Mouse (Mus musculus) neural tube, embryonic 14.5 days (tissue): ENCODE data around the gene Fbln7. TPM values are rescaled to one million over a fixed set of nuclear protein-coding genes. Genes with fewer than 3 reads are reported as not detected.

Source experiments
- ATAC-seq: fragments of 200-750 bp; cut with Nextera tagmentation; 2 replicates; pipeline ENCODE4 v1.8.0; 2017; ENCODE audit warnings: low read depth, mild to moderate bottlenecking, moderate TSS enrichment, moderate library complexity
- H3K27ac ChIP-seq: fragments of 300-500 bp; sonication (generic); 2 replicates; pipeline ENCODE4 v1.5.1; 2014; ENCODE audit warnings: low read depth, mild to moderate bottlenecking, control low read depth, low read length, moderate library complexity, mixed read lengths
- H3K27me3 ChIP-seq: fragments of 300-500 bp; sonication (generic); 2 replicates; pipeline ENCODE4 v1.6.1; 2014; ENCODE audit warnings: low read length; ENCODE audit not compliant: control insufficient read depth, insufficient read depth
- H3K36me3 ChIP-seq: fragments of 300-500 bp; sonication (generic); 2 replicates; pipeline ENCODE4 v1.6.1; 2014; ENCODE audit warnings: low read length, mixed read lengths; ENCODE audit not compliant: control insufficient read depth, insufficient read depth
- H3K4me1 ChIP-seq: fragments of 300-500 bp; sonication (generic); 2 replicates; pipeline ENCODE4 v1.6.1; 2014; ENCODE audit warnings: low read length; ENCODE audit not compliant: control insufficient read depth, insufficient read depth
- H3K4me2 ChIP-seq: fragments of 300-500 bp; sonication (generic); 2 replicates; pipeline ENCODE4 v1.6.1; 2014; ENCODE audit warnings: mild to moderate bottlenecking, low read depth, low read length, control low read depth
- H3K4me3 ChIP-seq: fragments of 300-500 bp; sonication (generic); 2 replicates; pipeline ENCODE4 v1.5.1; 2014; ENCODE audit warnings: low read depth, low read length, control low read depth, mixed read lengths
- H3K9ac ChIP-seq: fragments of 300-500 bp; sonication (generic); replicated peaks from 2 replicates; pipeline ENCODE4 v1.6.1; 2014; ENCODE audit warnings: low read depth, mild to moderate bottlenecking, control low read depth, low read length, mixed read lengths
- H3K9me3 ChIP-seq: fragments of 300-500 bp; sonication (generic); 2 replicates; pipeline ENCODE4 v1.6.1; 2016; ENCODE audit warnings: low read length; ENCODE audit not compliant: control insufficient read depth
- WGBS: fragments of 180-500 bp; shearing (Covaris S2); extraction: QIAGEN DNeasy Blood & Tissue Kit; methylation state at CpG from one replicate; pipeline ENCODE4 v1.1.7; 2014; 5-methylcytosine and 5-hydroxymethylcytosine counted together
- polyA plus RNA-seq: library from polyadenylated mRNA; unstranded; fragments of >200 nt; fragmentation: Nextera tagmentation; extraction: Ambion mirVana; gene quantifications from 2 replicates; pipeline ENCODE4 v1.2.1, GENCODE M21; 2014

Fbln7 gene
- 2.8 and 3.0 TPM in 2 replicates for polyA plus RNA-seq

DNA sequence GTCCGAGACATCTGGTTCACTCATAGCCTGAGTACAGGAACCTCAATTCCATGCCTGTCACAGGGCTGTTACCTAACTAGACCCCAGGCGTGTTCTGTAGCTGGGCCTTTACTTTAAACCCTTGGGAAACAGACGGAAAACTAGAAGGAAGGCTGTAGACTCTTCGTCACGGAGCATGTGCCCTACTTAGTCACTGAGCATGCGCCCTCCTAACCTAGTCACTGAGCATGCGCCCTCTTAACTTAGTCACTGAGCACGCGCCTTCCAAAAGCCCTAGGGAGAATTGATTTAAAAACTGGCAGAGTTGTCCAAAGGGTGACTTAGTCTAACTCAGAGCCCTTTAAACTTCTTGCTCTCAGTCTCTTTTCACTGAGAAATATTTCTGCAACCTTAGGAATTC is at the start of gene Fbln7:
TSS of gene Fbln7 (plus strand) at position 346 of the 400 bp plus-strand sequence.
- Histone ChIP-seq H3K4me1 (no peaks in the 10 kb centered on the region), H3K27me3 (peaks cover 7% of the 10 kb centered on the region; the same call in 1 of the 2 replicates), H3K4me3 (peak within 1 kb of the TSS; percentile 39), H3K9ac (peak within 1 kb of the TSS; percentile 62), H3K27ac (no peak within 1 kb of the TSS), H3K9me3 (no peaks in the 10 kb centered on the region), H3K4me2 (peak within 1 kb of the TSS; percentile 86), H3K36me3 (no peaks in the 10 kb centered on the region)
- ATAC-seq = no peak
- WGBS = 95% methylated on average over 9 of the region's 9 CpGs

DNA sequence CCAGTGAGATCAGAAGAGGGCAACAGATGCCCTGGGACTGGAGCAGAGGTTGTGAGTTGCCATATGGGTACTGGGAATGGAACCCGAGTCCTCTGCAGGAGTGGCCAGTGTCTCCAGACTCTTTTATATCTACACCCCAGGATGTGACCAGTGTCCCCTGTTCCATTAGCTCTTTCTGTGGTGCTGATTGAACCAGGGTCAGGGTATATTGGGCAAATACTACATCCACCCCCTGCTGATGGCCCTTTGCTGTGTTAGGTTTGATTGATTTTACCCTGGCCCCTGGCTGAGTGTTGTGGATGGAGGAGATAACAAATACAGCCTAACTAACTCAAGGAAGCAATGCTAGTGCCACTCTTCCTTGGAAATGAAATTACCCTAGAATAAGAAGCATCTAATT is 46.5 kb upstream of the Fbln7 start:
- Histone ChIP-seq H3K9me3 (no peaks in the 10 kb centered on the region), H3K36me3 (no peaks in the 10 kb centered on the region), H3K27ac (no peak overlapping the region), H3K4me3 (no peak overlapping the region), H3K4me1 (no peaks in the 10 kb centered on the region), H3K27me3 (no peaks in the 10 kb centered on the region), H3K9ac (no peak overlapping the region), H3K4me2 (no peak overlapping the region)
- WGBS = 81% methylated on average over 1 of the region's 1 CpGs
- ATAC-seq = no peak

DNA sequence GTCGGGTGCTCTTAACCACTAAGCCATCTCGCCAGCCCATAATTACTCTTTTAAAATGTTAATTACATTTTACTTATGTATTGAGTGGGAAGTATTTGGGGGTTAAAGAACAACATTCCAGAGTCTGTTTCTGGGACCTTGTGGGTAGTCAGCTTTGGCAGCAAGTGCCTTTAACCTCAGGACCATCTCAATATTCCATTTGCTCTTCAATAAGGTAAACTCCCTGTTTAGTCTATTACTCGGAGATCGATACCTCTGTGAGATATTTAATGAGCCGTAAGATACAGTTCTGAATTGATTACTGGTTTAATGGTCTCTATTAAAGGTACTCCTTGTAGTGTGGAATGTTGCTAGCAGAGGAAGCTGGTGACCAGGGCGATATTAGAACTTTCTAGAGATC is 45.9 kb upstream of the Fbln7 start:
- WGBS = 34% methylated on average over 6 of the region's 6 CpGs
- H3K27ac ChIP-seq = no peak overlapping the region

DNA sequence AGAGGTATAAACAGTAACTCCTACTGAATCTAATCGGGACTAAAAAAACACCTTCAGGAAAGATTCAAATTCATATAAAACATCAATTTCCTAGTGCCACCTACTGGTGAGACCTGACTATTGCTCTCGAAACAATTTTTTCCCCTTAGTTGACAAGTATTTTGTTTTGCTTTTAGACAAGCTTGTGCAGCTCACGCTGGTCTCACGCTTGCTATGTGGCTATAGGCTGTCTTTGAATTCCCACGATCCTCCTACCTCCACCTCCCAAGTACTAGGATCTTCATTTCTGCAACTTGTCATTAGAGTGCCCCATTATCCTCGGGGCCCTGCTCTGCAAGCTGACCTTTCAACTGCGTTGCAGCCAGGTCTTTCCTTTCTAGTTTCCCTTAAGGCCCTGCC is 45.4 kb upstream of the Fbln7 start:
- Histone ChIP-seq H3K36me3 (no peaks in the 10 kb centered on the region), H3K4me3 (peak overlapping the region; percentile 87), H3K4me2 (peak overlapping the region; percentile 62), H3K9me3 (no peaks in the 10 kb centered on the region), H3K4me1 (no peaks in the 10 kb centered on the region), H3K27ac (peak overlapping the region; percentile 93), H3K9ac (0 out of 2 replicates have a peak overlapping the region, but pooled peaks have one; percentile 32), H3K27me3 (no peaks in the 10 kb centered on the region)
- WGBS = 0% methylated on average over 7 of the region's 7 CpGs
- ATAC-seq = no peak; the same call in 1 of the 2 replicates

More for the DNA sequence above, 45.9 kb upstream of the Fbln7 start:
- Histone ChIP-seq H3K4me1 (no peaks in the 10 kb centered on the region), H3K4me2 (peak overlapping the region; percentile 62), H3K9ac (no peak overlapping the region), H3K27me3 (no peaks in the 10 kb centered on the region), H3K4me3 (peak overlapping the region; percentile 87), H3K9me3 (no peaks in the 10 kb centered on the region), H3K36me3 (no peaks in the 10 kb centered on the region)
- no peak for ATAC-seq

DNA sequence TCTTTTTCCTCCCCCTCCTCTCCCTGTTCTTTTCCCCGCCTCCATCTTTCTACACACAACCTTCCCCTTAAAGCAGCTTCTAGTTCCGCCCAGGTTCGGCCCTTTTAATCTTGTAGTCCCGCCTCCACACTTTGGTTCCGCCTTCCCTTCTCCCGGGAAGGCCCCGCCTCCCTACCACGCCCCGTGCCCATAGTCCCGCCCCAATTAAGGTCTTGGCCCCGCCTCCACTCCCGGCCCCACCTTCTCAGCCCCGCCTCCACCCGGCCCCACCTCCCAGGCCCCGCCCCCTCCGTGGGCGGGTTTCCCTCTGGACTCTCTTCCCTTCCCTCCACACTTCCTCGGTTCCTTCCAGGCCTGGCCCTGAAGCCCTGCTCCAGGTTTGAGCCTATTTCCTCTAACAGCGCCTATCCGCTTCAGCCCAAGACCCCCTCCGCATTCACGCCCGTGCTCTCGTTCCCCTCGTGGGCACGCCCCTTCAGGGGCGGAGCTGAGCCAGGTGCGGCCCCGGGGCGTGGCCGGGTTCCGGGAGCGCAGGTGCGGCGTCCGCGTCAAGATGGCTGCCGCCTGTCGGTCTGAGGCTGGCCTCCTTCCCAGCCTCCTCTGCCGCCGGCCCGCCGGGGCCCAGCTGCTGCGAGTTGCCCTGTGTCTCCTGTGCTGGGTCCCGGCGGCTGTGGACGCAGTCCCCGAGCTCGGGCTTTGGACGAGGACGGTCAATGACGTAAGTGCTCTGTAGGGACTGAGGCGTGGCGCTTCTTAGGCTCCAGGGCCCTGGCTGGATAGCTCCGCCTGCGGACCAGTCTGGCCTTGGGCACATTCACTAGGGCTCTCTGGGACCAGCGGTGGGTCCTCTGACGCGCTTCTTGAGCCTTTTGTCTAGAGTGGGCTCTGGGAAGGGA is 44.7 kb upstream of the Fbln7 start, which contains the start of gene Tmem87b:
TSS of gene Tmem87b (plus strand) at position 333 of the 896 bp plus-strand sequence.
- under 1% methylated on average over 54 of the region's 59 CpGs for WGBS
- Histone ChIP-seq H3K4me2 (peak within 1 kb of the TSS; percentile 84), H3K9ac (peak within 1 kb of the TSS; percentile 86), H3K9me3 (no peaks in the 10 kb centered on the region), H3K27ac (peak within 1 kb of the TSS; percentile 93), H3K4me1 (no peaks in the 10 kb centered on the region), H3K4me3 (peak within 1 kb of the TSS; percentile 87), H3K27me3 (no peaks in the 10 kb centered on the region), H3K36me3 (no peaks in the 10 kb centered on the region)
- peak; percentile 94 for ATAC-seq

DNA sequence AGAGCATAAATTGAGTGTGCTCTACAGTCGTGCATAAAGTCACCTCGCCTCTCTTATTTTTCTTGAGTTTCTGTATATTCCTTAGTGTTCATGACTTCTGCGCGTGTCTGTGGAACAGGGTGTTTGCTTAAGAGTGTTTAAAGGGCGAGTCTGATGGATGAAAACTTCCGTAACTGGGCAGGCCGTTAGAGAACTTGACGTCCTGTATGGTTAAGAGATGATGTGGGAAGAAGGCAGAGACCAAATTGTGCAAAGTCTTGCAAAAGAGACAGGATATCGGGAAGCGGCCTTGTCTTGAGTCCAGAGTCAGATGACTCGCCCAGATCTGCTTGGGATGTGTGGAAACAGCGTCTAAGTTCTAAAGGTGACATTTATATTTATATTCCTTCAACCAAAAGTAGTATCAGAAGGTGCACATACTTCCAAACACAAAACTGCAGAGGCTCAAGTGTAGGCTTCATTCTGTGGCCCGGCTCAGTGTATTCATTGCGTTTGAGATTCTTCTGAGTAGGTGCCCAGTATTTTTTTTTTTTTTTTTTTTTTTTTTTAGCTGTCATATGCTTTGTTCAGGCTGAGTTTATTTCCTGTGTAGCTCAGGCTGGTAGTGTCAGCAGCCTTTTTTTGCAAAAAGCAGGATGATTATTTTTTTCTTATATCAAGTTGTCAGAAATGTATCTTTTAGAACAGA is 43.7 kb upstream of the Fbln7 start:
- WGBS = 20% methylated on average over 14 of the region's 14 CpGs
- Histone ChIP-seq H3K27ac (peak overlapping the region; percentile 93), H3K4me2 (peak overlapping the region; percentile 84), H3K4me3 (peak overlapping the region; percentile 87), H3K36me3 (no peaks in the 10 kb centered on the region), H3K9ac (peak overlapping the region; percentile 86), H3K27me3 (no peaks in the 10 kb centered on the region), H3K9me3 (no peaks in the 10 kb centered on the region), H3K4me1 (no peaks in the 10 kb centered on the region)
- ATAC-seq = no peak

DNA sequence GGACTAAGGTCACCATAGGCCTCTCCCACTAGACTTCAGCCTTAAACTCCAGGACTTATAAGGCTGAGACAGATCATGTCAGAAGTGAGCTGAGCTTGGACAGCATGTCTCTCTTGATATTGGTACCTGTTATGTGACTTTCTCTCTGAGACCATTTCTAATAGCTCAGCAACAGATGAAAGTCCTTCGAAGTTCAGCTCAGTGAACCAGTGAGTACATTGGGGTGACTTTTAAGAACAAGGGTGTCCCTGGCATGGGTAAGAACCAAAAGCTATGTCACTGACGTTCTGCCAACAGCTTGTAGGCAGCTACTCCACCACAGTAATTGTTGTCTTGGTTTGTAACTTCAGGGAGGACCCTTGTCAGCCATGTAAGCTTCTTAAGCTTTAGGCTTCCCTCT is 42.1 kb upstream of the Fbln7 start:
- Histone ChIP-seq H3K27ac (no peak overlapping the region), H3K4me2 (no peak overlapping the region), H3K4me1 (no peaks in the 10 kb centered on the region), H3K36me3 (no peaks in the 10 kb centered on the region), H3K27me3 (no peaks in the 10 kb centered on the region), H3K4me3 (no peak overlapping the region), H3K9me3 (no peaks in the 10 kb centered on the region), H3K9ac (no peak overlapping the region)
- no peak for ATAC-seq
- WGBS = 85% methylated on average over 2 of the region's 2 CpGs

DNA sequence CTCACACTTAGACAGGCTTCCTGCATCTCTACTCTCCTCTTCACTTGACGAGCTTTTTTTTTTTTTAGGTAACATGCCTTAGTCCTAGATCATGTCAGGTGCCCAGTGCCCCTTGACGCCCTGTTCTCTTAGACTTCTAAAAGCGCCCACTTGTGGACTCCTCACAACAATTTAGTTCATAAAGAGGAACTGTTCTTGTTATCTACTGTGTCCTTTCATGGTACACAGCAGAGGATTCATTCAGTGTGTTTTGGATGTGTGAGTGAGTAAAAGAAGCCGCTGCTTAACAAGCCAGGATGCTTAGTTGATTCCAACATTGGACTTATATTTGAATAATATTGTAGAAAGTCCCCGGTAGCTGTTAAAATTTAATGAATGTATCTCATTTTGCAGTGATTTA is 38.9 kb upstream of the Fbln7 start:
- Histone ChIP-seq H3K9me3 (no peaks in the 10 kb centered on the region), H3K27me3 (no peaks in the 10 kb centered on the region)

DNA sequence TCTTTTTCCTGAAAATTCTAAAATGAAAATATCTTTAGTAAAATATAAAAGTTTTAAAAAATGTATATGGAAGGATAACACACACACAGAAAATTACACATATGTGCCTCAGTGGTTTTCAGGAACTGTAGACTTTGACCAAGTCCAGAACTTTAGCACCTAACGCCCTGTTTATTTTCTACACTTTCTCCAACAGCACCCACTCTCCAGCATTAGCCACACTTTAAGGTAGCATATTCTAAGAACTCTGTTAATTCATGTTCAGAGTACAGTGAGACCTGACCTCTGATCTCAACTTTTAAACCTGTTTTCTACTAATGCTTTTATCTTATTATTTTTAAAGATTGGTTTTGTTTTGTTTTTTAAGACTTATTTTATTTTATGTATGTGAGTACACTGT is 35.0 kb upstream of the Fbln7 start:
- no peaks in the 10 kb centered on the region for H3K27me3 ChIP-seq
- H3K4me3 ChIP-seq = no peak overlapping the region
- no peaks in the 10 kb centered on the region for H3K4me1 ChIP-seq
- ATAC-seq = no peak
- H3K36me3 ChIP-seq = peaks cover 36% of the 10 kb centered on the region
- H3K9ac ChIP-seq = no peak overlapping the region
- H3K4me2 ChIP-seq = no peak overlapping the region
- 100% methylated on average over 1 of the region's 1 CpGs for WGBS
- no peak overlapping the region for H3K27ac ChIP-seq
- no peaks in the 10 kb centered on the region for H3K9me3 ChIP-seq

More for the DNA sequence above, 38.9 kb upstream of the Fbln7 start:
- Histone ChIP-seq H3K4me3 (no peak overlapping the region), H3K36me3 (peaks cover 10% of the 10 kb centered on the region; the same call in 1 of the 2 replicates), H3K9ac (no peak overlapping the region), H3K4me1 (no peaks in the 10 kb centered on the region), H3K27ac (no peak overlapping the region), H3K4me2 (no peak overlapping the region)
- ATAC-seq = no peak
- WGBS = 89% methylated on average over 5 of the region's 5 CpGs
